Mouse (Mus musculus): Measurements from ENCODE around the gene 9530003J23Rik. TPM values are rescaled to one million over a fixed set of nuclear protein-coding genes. Genes with fewer than 3 reads are reported as not detected.
"Not testable (repeated sequence)": the region's sequence is repeated elsewhere in the genome, so short reads cannot be mapped to it uniquely, and the experiment has no call there.

Gene 9530003J23Rik
- polyA plus RNA-seq, 1 experiment from 2014 or later: not detected

GRCm38 (mm10) chr10:117277779-117278178 lies 39.3 kb upstream of the 9530003J23Rik start:
- H3K27ac ChIP-seq (replicated peaks); H3K4me1 ChIP-seq; H3K36me3 ChIP-seq; H3K27me3 ChIP-seq (ENCODE audit: low read depth, poor library complexity, severe bottlenecking); H3K9me3 ChIP-seq (replicated peaks); DNase-seq (ENCODE audit: low spot score); H3K4me3 ChIP-seq: not testable (repeated sequence)
- 84% methylated on average over 9 of the region's 9 CpGs for WGBS

- H3K36me3 ChIP-seq: no peaks in the 10 kb centered on the region
- no peak for DNase-seq (ENCODE audit: low spot score)
- 85% methylated on average over 10 of the region's 10 CpGs for WGBS
- H3K27ac ChIP-seq (replicated peaks): no peak overlapping the region
- no peaks in the 10 kb centered on the region for H3K27me3 ChIP-seq (ENCODE audit: low read depth, poor library complexity, severe bottlenecking)
- no peaks in the 10 kb centered on the region for H3K9me3 ChIP-seq (replicated peaks)
- no peak overlapping the region for H3K4me3 ChIP-seq
- no peaks in the 10 kb centered on the region for H3K4me1 ChIP-seq
Observed at GRCm38 (mm10) chr10:117275681-117276369, 37.3 kb upstream of the 9530003J23Rik start.

GRCm38 (mm10) chr10:117274645-117275044 lies 36.1 kb upstream of the 9530003J23Rik start:
- not testable (repeated sequence) for H3K4me1 ChIP-seq; H3K27ac ChIP-seq (replicated peaks); H3K9me3 ChIP-seq (replicated peaks); H3K36me3 ChIP-seq; DNase-seq (ENCODE audit: low spot score); H3K4me3 ChIP-seq; H3K27me3 ChIP-seq (ENCODE audit: low read depth, poor library complexity, severe bottlenecking)
- WGBS: 93% methylated on average over 4 of the region's 7 CpGs

- Histone ChIP-seq H3K9me3 (replicated peaks) (no peaks in the 10 kb centered on the region), H3K4me1 (no peaks in the 10 kb centered on the region), H3K36me3 (no peaks in the 10 kb centered on the region), H3K27ac (replicated peaks) (no peak overlapping the region), H3K27me3 (ENCODE audit: low read depth, poor library complexity, severe bottlenecking) (no peaks in the 10 kb centered on the region), H3K4me3 (no peak overlapping the region)
- no peak for DNase-seq (ENCODE audit: low spot score)
Observed at GRCm38 (mm10) chr10:117272023-117272422, 33.5 kb upstream of the 9530003J23Rik start.

GRCm38 (mm10) chr10:117259870-117260269 lies 21.4 kb upstream of the 9530003J23Rik start:
- no peaks in the 10 kb centered on the region for H3K36me3 ChIP-seq
- DNase-seq (ENCODE audit: low spot score): no peak
- H3K27ac ChIP-seq (replicated peaks): peak overlapping the region; percentile 72
- H3K9me3 ChIP-seq (replicated peaks): peaks cover 13% of the 10 kb centered on the region
- no peak overlapping the region for H3K4me3 ChIP-seq
- H3K27me3 ChIP-seq (ENCODE audit: low read depth, poor library complexity, severe bottlenecking): no peaks in the 10 kb centered on the region
- peaks cover 10% of the 10 kb centered on the region for H3K4me1 ChIP-seq

GRCm38 (mm10) chr10:117235866-117236265 lies 2.6 kb downstream of the 9530003J23Rik start:
- Histone ChIP-seq H3K4me3 (no peak overlapping the region), H3K9me3 (replicated peaks) (no peaks in the 10 kb centered on the region), H3K36me3 (no peaks in the 10 kb centered on the region), H3K27ac (replicated peaks) (no peak overlapping the region), H3K27me3 (ENCODE audit: low read depth, poor library complexity, severe bottlenecking) (no peaks in the 10 kb centered on the region), H3K4me1 (no peaks in the 10 kb centered on the region)
- no peak for DNase-seq (ENCODE audit: low spot score)
- 66% methylated on average over 11 of the region's 11 CpGs for WGBS

GRCm38 (mm10) chr10:117234825-117235224 lies 3.7 kb downstream of the 9530003J23Rik start:
- H3K27ac ChIP-seq (replicated peaks): no peak overlapping the region
- H3K4me3 ChIP-seq: no peak overlapping the region
- H3K4me1 ChIP-seq: peaks cover under 1% of the 10 kb centered on the region; the same call in 1 of the 2 replicates
- no peaks in the 10 kb centered on the region for H3K36me3 ChIP-seq
- DNase-seq (ENCODE audit: low spot score): no peak
- WGBS: 65% methylated on average over 4 of the region's 4 CpGs
- H3K9me3 ChIP-seq (replicated peaks): no peaks in the 10 kb centered on the region
- H3K27me3 ChIP-seq (ENCODE audit: low read depth, poor library complexity, severe bottlenecking): no peaks in the 10 kb centered on the region

GRCm38 (mm10) chr10:117229826-117230225 lies 8.7 kb downstream of the 9530003J23Rik start:
- no peak overlapping the region for H3K4me3 ChIP-seq
- WGBS: 71% methylated on average over 16 of the region's 16 CpGs
- H3K36me3 ChIP-seq: no peaks in the 10 kb centered on the region
- H3K9me3 ChIP-seq (replicated peaks): no peaks in the 10 kb centered on the region
- H3K27me3 ChIP-seq (ENCODE audit: low read depth, poor library complexity, severe bottlenecking): no peaks in the 10 kb centered on the region
- H3K4me1 ChIP-seq: peaks cover 8% of the 10 kb centered on the region
- no peak overlapping the region for H3K27ac ChIP-seq (replicated peaks)
- no peak for DNase-seq (ENCODE audit: low spot score)

GRCm38 (mm10) chr10:117226002-117226401 lies 12.5 kb downstream of the 9530003J23Rik start:
- no peak overlapping the region for H3K4me3 ChIP-seq
- 81% methylated on average over 3 of the region's 3 CpGs for WGBS
- peaks cover 19% of the 10 kb centered on the region for H3K36me3 ChIP-seq
- no peaks in the 10 kb centered on the region for H3K9me3 ChIP-seq (replicated peaks)
- DNase-seq (ENCODE audit: low spot score): no peak
- H3K27me3 ChIP-seq (ENCODE audit: low read depth, poor library complexity, severe bottlenecking): no peaks in the 10 kb centered on the region
- H3K27ac ChIP-seq (replicated peaks): no peak overlapping the region
- peaks cover 35% of the 10 kb centered on the region for H3K4me1 ChIP-seq

GRCm38 (mm10) chr10:117225094-117225493 lies 13.4 kb downstream of the 9530003J23Rik start:
- 59% methylated on average over 8 of the region's 8 CpGs for WGBS
- Histone ChIP-seq H3K4me3 (peak overlapping the region; percentile 72), H3K4me1 (peaks cover 35% of the 10 kb centered on the region), H3K27ac (replicated peaks) (peak overlapping the region; percentile 99), H3K36me3 (peaks cover 28% of the 10 kb centered on the region), H3K27me3 (ENCODE audit: low read depth, poor library complexity, severe bottlenecking) (no peaks in the 10 kb centered on the region), H3K9me3 (replicated peaks) (no peaks in the 10 kb centered on the region)
- DNase-seq (ENCODE audit: low spot score): no peak

- peak; percentile 97 for DNase-seq (ENCODE audit: low spot score)
- no peaks in the 10 kb centered on the region for H3K27me3 ChIP-seq (ENCODE audit: low read depth, poor library complexity, severe bottlenecking)
- peak within 1 kb of the TSS; percentile 72 for H3K4me3 ChIP-seq
- H3K4me1 ChIP-seq: peaks cover 32% of the 10 kb centered on the region
- H3K9me3 ChIP-seq (replicated peaks): no peaks in the 10 kb centered on the region
- H3K36me3 ChIP-seq: peaks cover 35% of the 10 kb centered on the region
- 2% methylated on average over 63 of the region's 63 CpGs for WGBS
- peak within 1 kb of the TSS; percentile 99 for H3K27ac ChIP-seq (replicated peaks)
Observed at GRCm38 (mm10) chr10:117224102-117224990, 14.2 kb downstream of the 9530003J23Rik start, which contains the start of gene Yeats4. Gene Yeats4, minus strand, starts transcription at chr10:117224507.

- Histone ChIP-seq H3K9me3 (replicated peaks) (no peaks in the 10 kb centered on the region), H3K27me3 (ENCODE audit: low read depth, poor library complexity, severe bottlenecking) (no peaks in the 10 kb centered on the region), H3K4me3 (peak overlapping the region; percentile 72), H3K36me3 (peaks cover 38% of the 10 kb centered on the region), H3K4me1 (peaks cover 32% of the 10 kb centered on the region), H3K27ac (replicated peaks) (peak overlapping the region; percentile 99)
- DNase-seq (ENCODE audit: low spot score): no peak
- 0% methylated on average over 9 of the region's 9 CpGs for WGBS
Observed at GRCm38 (mm10) chr10:117223758-117224101, 14.8 kb downstream of the 9530003J23Rik start.

GRCm38 (mm10) chr10:117222821-117223220 lies 15.7 kb downstream of the 9530003J23Rik start:
- DNase-seq (ENCODE audit: low spot score): peak; percentile 58
- H3K27me3 ChIP-seq (ENCODE audit: low read depth, poor library complexity, severe bottlenecking): no peaks in the 10 kb centered on the region
- 28% methylated on average over 3 of the region's 3 CpGs for WGBS
- H3K9me3 ChIP-seq (replicated peaks): no peaks in the 10 kb centered on the region
- peak overlapping the region; percentile 72 for H3K4me3 ChIP-seq
- peaks cover 32% of the 10 kb centered on the region for H3K4me1 ChIP-seq
- H3K27ac ChIP-seq (replicated peaks): peak overlapping the region; percentile 99
- peaks cover 47% of the 10 kb centered on the region for H3K36me3 ChIP-seq

All from midbrain, embryonic 10.5 days (tissue).